Mouse (Mus musculus) ES-Bruce4 (cell line): ENCODE results near the gene Defb19.

Experiments used
- CTCF ChIP-seq: IDR thresholded peaks from one replicate; pipeline ENCODE4 v1.8.1; 2011; ENCODE audit warnings: low read depth, low read length
- POLR2A ChIP-seq: IDR thresholded peaks from one replicate; pipeline ENCODE4 v1.8.1; 2011; ENCODE audit warnings: low read length; ENCODE audit not compliant: insufficient read depth

GRCm38 (mm10) chr2:152612193-152612592 lies 32.1 kb upstream of the Defb19 start:
- TF ChIP-seq CTCF (no peak), POLR2A (no peak)
